Comparison of ENCODE assay signal across 8 mouse cellular contexts in genomic region chr13:44228540-44229135, GRCm38 (mm10).
DNase-seq lines count a peak whose midpoint lies in the region; ATAC-seq and TF ChIP-seq lines count a peak whose summit lies in the region.

No protein-coding gene starts in this region.

- DNase-seq in left cerebral cortex, adult 2 months (ENCODE audit: extremely low spot score in 1 of 2, low spot score in 2 of 2): no peak
- DNase-seq in left cerebral cortex, adult 18-20 months (ENCODE audit: low spot score in 2 of 2): no peak
- peak; percentile 54 for DNase-seq in gastrocnemius, postnatal 25 days
- DNase-seq in intestine, embryonic 14.5 days (ENCODE audit: low spot score): no peak
- peak; percentile 58 for DNase-seq in lung, postnatal 36 days
- no peak for DNase-seq in thymus, postnatal 0 days (ENCODE audit: low spot score)
- no peak for DNase-seq in spleen, adult 18-20 months

- peaks cover 5% of the 10 kb centered on the region; the same call in 1 of the 2 replicates for H3K9me3 ChIP-seq in intestine, embryonic 14.5 days (ENCODE audit: control insufficient read depth, low read length)

- WGBS in intestine, embryonic 14.5 days: 11% methylated on average over 16 of the region's 16 CpGs

- no peak overlapping the region for H3K9ac ChIP-seq in intestine, embryonic 14.5 days (ENCODE audit: low read length)

- H3K27me3 ChIP-seq in intestine, embryonic 14.5 days (replicated peaks; ENCODE audit: control insufficient read depth, insufficient read depth, low read length): no peaks in the 10 kb centered on the region

- no peak overlapping the region for H3K4me3 ChIP-seq in left cerebral cortex, adult 2 months
- no peak overlapping the region for H3K4me3 ChIP-seq in intestine, embryonic 14.5 days (ENCODE audit: low read depth, low read length)

- no peaks in the 10 kb centered on the region for H3K36me3 ChIP-seq in intestine, embryonic 14.5 days (ENCODE audit: control insufficient read depth, insufficient read depth, low read length)

- no peak for ATAC-seq in intestine, embryonic 14.5 days (replicated peaks; ENCODE audit: low FRiP score, low TSS enrichment, low read depth)
- no peak for ATAC-seq in megakaryocyte, adult 5-6 weeks (ENCODE audit: poor library complexity, severe bottlenecking)

- TF ChIP-seq CTCF in left cerebral cortex, adult 2 months (IDR thresholded peaks at IDR 0.05): no peak; the same call in 1 of the 2 replicates

- peak overlapping the region; percentile 37 for H3K4me2 ChIP-seq in intestine, embryonic 14.5 days (ENCODE audit: low read length)

- peak overlapping the region; percentile 54 for H3K27ac ChIP-seq in left cerebral cortex, adult 2 months
- H3K27ac ChIP-seq in intestine, embryonic 14.5 days (ENCODE audit: low read depth): peak overlapping the region; percentile 33; the same call in 1 of the 2 replicates

- peaks cover 21% of the 10 kb centered on the region for H3K4me1 ChIP-seq in intestine, embryonic 14.5 days (replicated peaks; ENCODE audit: control insufficient read depth, insufficient read depth, low read length)

- intact Hi-C loops in left cerebral cortex, adult 2 months (cut with DNase I): no loop called here

Comparison
In these comparisons a context has a peak if more than half of its experiments do, and no peak if none do; other contexts are left out.
1. DNase-seq: peak in gastrocnemius, postnatal 25 days (single experiment) and lung, postnatal 36 days (single experiment); none in left cerebral cortex, adult 2 months (0 of 2), left cerebral cortex, adult 18-20 months (0 of 2), intestine, embryonic 14.5 days (single experiment), thymus, postnatal 0 days (single experiment) and spleen, adult 18-20 months (0 of 2).